Mouse (Mus musculus) heart, embryonic 12.5 days (tissue): ENCODE results near the gene Peli1. TPM values are rescaled to one million over a fixed set of nuclear protein-coding genes. Genes with fewer than 3 reads are reported as not detected.

Source experiments
- ATAC-seq: fragments of 200-750 bp; cut with Nextera tagmentation; 2 replicates; pipeline ENCODE4 v1.8.0; 2017; ENCODE audit warnings: moderate TSS enrichment, moderate library complexity; ENCODE audit not compliant: insufficient number of reproducible peaks, low FRiP score
- H3K27ac ChIP-seq: fragments of 300-500 bp; sonication (generic); 2 replicates; pipeline ENCODE4 v1.5.1; 2016; ENCODE audit warnings: mild to moderate bottlenecking, moderate library complexity; ENCODE audit not compliant: poor library complexity, severe bottlenecking
- H3K27me3 ChIP-seq: fragments of 300-500 bp; sonication (generic); replicated peaks from 2 replicates; pipeline ENCODE4 v1.6.1; 2016; ENCODE audit warnings: mild to moderate bottlenecking, moderate library complexity
- H3K36me3 ChIP-seq: fragments of 300-500 bp; sonication (generic); 2 replicates; pipeline ENCODE4 v1.6.1; 2016; ENCODE audit warnings: mild to moderate bottlenecking, moderate library complexity
- H3K4me1 ChIP-seq: fragments of 300-500 bp; sonication (generic); replicated peaks from 2 replicates; pipeline ENCODE4 v1.6.1; 2016; ENCODE audit warnings: mild to moderate bottlenecking
- H3K4me2 ChIP-seq: fragments of 300-500 bp; sonication (generic); 2 replicates; pipeline ENCODE4 v1.6.1; 2016; ENCODE audit warnings: mild to moderate bottlenecking, moderate library complexity
- H3K4me3 ChIP-seq: fragments of 300-500 bp; sonication (generic); 2 replicates; pipeline ENCODE4 v1.5.1; 2016; ENCODE audit warnings: mild to moderate bottlenecking
- H3K9ac ChIP-seq: fragments of 300-500 bp; sonication (generic); 2 replicates; pipeline ENCODE4 v1.6.1; 2016; ENCODE audit warnings: mild to moderate bottlenecking, moderate library complexity
- H3K9me3 ChIP-seq: fragments of 300-500 bp; sonication (generic); replicated peaks from 2 replicates; pipeline ENCODE4 v1.6.1; 2016; ENCODE audit warnings: mild to moderate bottlenecking, moderate library complexity
- WGBS: fragments of 180-500 bp; shearing (Covaris S2); methylation state at CpG from one replicate; pipeline ENCODE4 v1.1.7; 2016; 5-methylcytosine and 5-hydroxymethylcytosine counted together
- polyA plus RNA-seq: library from polyadenylated mRNA; unstranded; fragments of >200 nt; fragmentation: Nextera tagmentation; extraction: Ambion mirVana; gene quantifications from 2 replicates; pipeline ENCODE4 v1.2.1, GENCODE M21; 2016

Gene Peli1
- polyA plus RNA-seq, 1 experiment from 2014 or later = 31.0 TPM

- peak overlapping the region; percentile 51; the same call in 1 of the 2 replicates for H3K9ac ChIP-seq
- H3K27me3 ChIP-seq = no peaks in the 10 kb centered on the region
- ATAC-seq = no peak
- WGBS = 39% methylated on average over 3 of the region's 3 CpGs
- H3K9me3 ChIP-seq = no peaks in the 10 kb centered on the region
- H3K4me3 ChIP-seq = 0 out of 2 replicates have a peak overlapping the region, but pooled peaks have one; percentile 21
- no peak overlapping the region for H3K27ac ChIP-seq
- 0 out of 2 replicates have a peak, but pooled peaks cover 6% of the 10 kb centered on the region for H3K36me3 ChIP-seq
- peaks cover 11% of the 10 kb centered on the region for H3K4me1 ChIP-seq
- H3K4me2 ChIP-seq = peak overlapping the region; percentile 58
Observed at GRCm38 (mm10) chr11:21093081-21093815, 2.2 kb downstream of the Peli1 start.

DNA sequence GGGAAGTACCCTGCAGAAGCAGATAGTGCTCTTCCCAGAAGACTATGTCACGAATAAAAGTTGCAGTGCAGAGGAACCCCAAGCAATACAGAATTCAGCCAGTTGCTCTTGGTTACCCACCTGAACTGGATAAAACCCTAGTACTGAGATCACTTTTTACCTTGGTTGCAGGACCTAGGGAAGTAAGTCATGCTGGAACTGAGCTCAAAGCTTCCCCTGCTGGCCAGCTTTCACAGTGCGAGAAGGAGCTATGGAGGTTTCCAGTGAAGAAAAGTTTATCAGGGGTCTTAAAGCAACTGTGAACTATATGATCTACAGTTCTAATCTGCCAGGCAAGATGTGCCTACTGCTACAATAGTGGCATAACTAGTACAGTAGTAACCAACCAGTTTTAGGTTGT is 5.5 kb downstream of the Peli1 start:
- Histone ChIP-seq H3K36me3 (0 out of 2 replicates have a peak, but pooled peaks cover 6% of the 10 kb centered on the region), H3K4me3 (no peak overlapping the region), H3K27me3 (no peaks in the 10 kb centered on the region), H3K9ac (no peak overlapping the region), H3K4me2 (no peak overlapping the region), H3K27ac (no peak overlapping the region), H3K9me3 (no peaks in the 10 kb centered on the region), H3K4me1 (peaks cover 21% of the 10 kb centered on the region)
- 94% methylated on average over 2 of the region's 2 CpGs for WGBS
- no peak for ATAC-seq

GRCm38 (mm10) chr11:21098457-21098856 is 7.4 kb downstream of the Peli1 start:
- 58% methylated on average over 2 of the region's 2 CpGs for WGBS

DNA sequence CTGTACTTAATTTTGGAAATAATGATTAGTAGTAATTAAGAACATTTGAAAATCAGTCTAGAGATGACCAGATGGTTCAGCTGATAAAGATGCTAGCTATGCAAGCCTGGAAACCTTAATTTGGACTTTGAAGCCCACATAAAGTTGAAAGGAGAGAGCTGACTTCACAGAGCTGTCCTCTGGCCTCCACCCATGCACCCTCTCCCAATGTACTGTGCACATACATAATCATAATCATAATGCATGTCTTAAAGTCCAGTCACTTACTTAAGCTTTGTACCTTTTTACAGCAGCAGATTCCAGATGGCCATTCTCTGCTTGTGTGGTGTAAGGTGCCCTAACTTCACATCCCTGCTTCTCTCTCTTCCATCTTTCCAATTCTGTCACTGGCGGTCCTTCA is 9.6 kb downstream of the Peli1 start:
- no peak for ATAC-seq

More at GRCm38 (mm10) chr11:21098457-21098856, 7.4 kb downstream of the Peli1 start:
- H3K4me1 ChIP-seq = peaks cover 20% of the 10 kb centered on the region
- ATAC-seq = no peak
- H3K27ac ChIP-seq = no peak overlapping the region
- H3K27me3 ChIP-seq = no peaks in the 10 kb centered on the region
- 0 out of 2 replicates have a peak, but pooled peaks cover 6% of the 10 kb centered on the region for H3K36me3 ChIP-seq
- no peaks in the 10 kb centered on the region for H3K9me3 ChIP-seq
- H3K4me2 ChIP-seq = no peak overlapping the region
- no peak overlapping the region for H3K9ac ChIP-seq
- no peak overlapping the region for H3K4me3 ChIP-seq

DNA sequence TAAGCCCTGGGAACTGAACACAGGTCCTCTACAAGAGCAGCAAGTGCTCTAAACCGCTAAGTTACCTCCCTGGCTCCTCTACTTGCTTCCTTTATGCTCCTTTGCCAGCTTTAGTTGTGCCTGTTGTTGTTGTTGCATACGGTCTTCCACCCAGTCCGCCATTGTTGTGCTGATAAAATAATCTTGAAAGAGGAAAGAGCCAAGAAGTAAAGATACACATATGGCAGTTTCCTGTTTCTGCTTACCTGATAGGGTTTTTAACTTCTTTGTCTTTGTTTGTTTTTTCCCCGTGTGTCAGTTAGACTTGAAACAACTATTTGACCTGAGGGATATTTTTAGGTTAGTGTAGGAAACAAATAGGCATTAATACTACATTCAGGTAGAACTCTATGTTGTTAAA is 10.2 kb downstream of the Peli1 start:
- Histone ChIP-seq H3K27ac (no peak overlapping the region; the same call in 1 of the 2 replicates), H3K4me1 (peaks cover 25% of the 10 kb centered on the region), H3K36me3 (0 out of 2 replicates have a peak, but pooled peaks cover 6% of the 10 kb centered on the region), H3K9me3 (no peaks in the 10 kb centered on the region), H3K27me3 (no peaks in the 10 kb centered on the region), H3K9ac (no peak overlapping the region), H3K4me2 (no peak overlapping the region), H3K4me3 (no peak overlapping the region)
- 57% methylated on average over 4 of the region's 4 CpGs for whole genome bisulfite sequencing
- no peak for ATAC-seq

More for the DNA sequence above, 9.6 kb downstream of the Peli1 start:
- Histone ChIP-seq H3K4me2 (no peak overlapping the region), H3K9me3 (no peaks in the 10 kb centered on the region), H3K9ac (no peak overlapping the region), H3K4me1 (peaks cover 25% of the 10 kb centered on the region), H3K27me3 (no peaks in the 10 kb centered on the region), H3K36me3 (0 out of 2 replicates have a peak, but pooled peaks cover 6% of the 10 kb centered on the region), H3K27ac (no peak overlapping the region), H3K4me3 (no peak overlapping the region)
- 97% methylated on average over 1 of the region's 1 CpGs for WGBS

DNA sequence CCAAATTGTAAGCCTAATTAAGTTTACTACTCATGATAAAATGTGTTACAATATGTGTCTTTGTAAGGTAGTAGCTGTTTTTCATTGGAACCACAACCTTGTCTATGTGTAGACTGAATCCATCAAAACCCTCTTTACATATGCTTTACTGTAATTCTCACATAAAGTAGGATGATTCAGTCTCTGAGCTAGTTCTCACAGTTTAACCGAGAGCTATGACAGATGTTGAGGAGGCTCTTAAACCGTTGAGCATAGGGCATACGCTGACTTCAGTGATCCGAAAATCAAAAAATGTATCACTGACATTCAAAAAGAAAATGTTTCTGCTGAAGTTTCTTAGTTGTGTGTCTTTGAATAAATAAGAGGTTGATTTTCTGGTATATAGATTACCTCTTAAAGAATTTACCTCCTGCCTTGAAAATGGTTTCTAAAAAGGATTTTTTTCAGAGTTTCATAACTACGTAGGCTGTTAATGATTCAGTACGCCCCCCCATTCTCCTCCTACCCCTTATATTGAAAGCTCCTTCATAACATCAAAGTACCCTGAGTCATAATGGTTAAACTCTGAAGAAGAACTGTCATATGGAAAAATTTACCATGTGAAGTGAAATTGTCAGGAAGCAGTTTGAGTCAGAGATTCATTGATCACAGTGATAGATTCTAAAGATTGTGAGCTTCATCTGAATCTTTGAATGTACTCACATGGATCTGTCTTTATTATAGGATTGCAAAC is 11.3 kb downstream of the Peli1 start:
- Histone ChIP-seq H3K9me3 (no peaks in the 10 kb centered on the region), H3K36me3 (peaks cover 5% of the 10 kb centered on the region), H3K4me2 (no peak overlapping the region), H3K27me3 (no peaks in the 10 kb centered on the region), H3K9ac (no peak overlapping the region), H3K4me3 (no peak overlapping the region), H3K4me1 (peaks cover 25% of the 10 kb centered on the region), H3K27ac (no peak overlapping the region)
- 90% methylated on average over 6 of the region's 6 CpGs for WGBS
- no peak for ATAC-seq

GRCm38 (mm10) chr11:21103186-21103585 is 12.1 kb downstream of the Peli1 start:
- WGBS = 72% methylated on average over 2 of the region's 2 CpGs
- Histone ChIP-seq H3K36me3 (peaks cover 5% of the 10 kb centered on the region), H3K4me2 (no peak overlapping the region), H3K4me3 (no peak overlapping the region), H3K4me1 (peaks cover 25% of the 10 kb centered on the region), H3K27me3 (no peaks in the 10 kb centered on the region), H3K9ac (no peak overlapping the region), H3K27ac (no peak overlapping the region), H3K9me3 (no peaks in the 10 kb centered on the region)
- ATAC-seq = no peak

GRCm38 (mm10) chr11:21105393-21105792 is 14.3 kb downstream of the Peli1 start:
- Histone ChIP-seq H3K9ac (no peak overlapping the region), H3K27ac (no peak overlapping the region), H3K9me3 (no peaks in the 10 kb centered on the region), H3K36me3 (peaks cover 5% of the 10 kb centered on the region), H3K4me1 (peaks cover 20% of the 10 kb centered on the region), H3K4me2 (no peak overlapping the region), H3K4me3 (no peak overlapping the region), H3K27me3 (no peaks in the 10 kb centered on the region)
- no peak for ATAC-seq
- 17% methylated on average over 1 of the region's 1 CpGs for WGBS

- Histone ChIP-seq H3K27ac (no peak overlapping the region), H3K4me2 (no peak overlapping the region), H3K27me3 (no peaks in the 10 kb centered on the region), H3K4me1 (peaks cover 13% of the 10 kb centered on the region), H3K9ac (no peak overlapping the region), H3K36me3 (peaks cover 5% of the 10 kb centered on the region), H3K9me3 (no peaks in the 10 kb centered on the region), H3K4me3 (no peak overlapping the region)
- ATAC-seq = no peak
- WGBS = 94% methylated on average over 1 of the region's 1 CpGs
Observed at GRCm38 (mm10) chr11:21107120-21107519, 16.0 kb downstream of the Peli1 start.

DNA sequence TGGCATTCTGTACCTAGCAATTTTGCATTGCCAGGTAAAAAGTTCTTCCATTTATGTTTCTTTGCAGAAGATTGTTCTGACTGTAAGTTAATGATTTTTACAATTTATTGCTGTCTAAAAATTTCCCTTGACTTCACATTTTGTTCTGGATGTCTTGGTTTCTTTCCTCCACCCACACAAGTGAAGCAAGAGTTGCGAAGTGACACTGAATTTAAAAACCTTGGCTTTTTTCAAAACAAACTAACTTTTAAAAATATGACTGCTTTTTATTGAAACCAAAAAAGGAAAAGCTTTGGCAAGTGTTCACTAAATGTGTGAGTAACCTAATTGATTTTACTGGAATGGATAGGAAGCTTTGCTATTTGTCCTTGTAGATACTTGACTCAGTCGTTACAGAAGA is 18.2 kb downstream of the Peli1 start:
- peaks cover 5% of the 10 kb centered on the region for H3K36me3 ChIP-seq

GRCm38 (mm10) chr11:21114516-21114915 is 23.4 kb downstream of the Peli1 start:
- WGBS = 77% methylated on average over 2 of the region's 2 CpGs
- H3K9ac ChIP-seq = no peak overlapping the region
- H3K36me3 ChIP-seq = no peaks in the 10 kb centered on the region
- H3K27ac ChIP-seq = no peak overlapping the region
- 0 out of 2 replicates have a peak, but pooled peaks cover 6% of the 10 kb centered on the region for H3K4me1 ChIP-seq
- H3K27me3 ChIP-seq = no peaks in the 10 kb centered on the region
- no peaks in the 10 kb centered on the region for H3K9me3 ChIP-seq
- no peak overlapping the region for H3K4me3 ChIP-seq
- H3K4me2 ChIP-seq = no peak overlapping the region
- no peak for ATAC-seq

More for the DNA sequence above, 18.2 kb downstream of the Peli1 start:
- H3K27ac ChIP-seq = no peak overlapping the region
- no peak for ATAC-seq
- H3K9ac ChIP-seq = no peak overlapping the region
- H3K9me3 ChIP-seq = no peaks in the 10 kb centered on the region
- H3K4me2 ChIP-seq = no peak overlapping the region
- H3K4me1 ChIP-seq = peaks cover 11% of the 10 kb centered on the region
- no peaks in the 10 kb centered on the region for H3K27me3 ChIP-seq
- H3K4me3 ChIP-seq = no peak overlapping the region
- WGBS = 81% methylated on average over 2 of the region's 2 CpGs
